Mouse (Mus musculus): ENCODE measurements around the gene Cracr2a. TPM values are rescaled to one million over a fixed set of nuclear protein-coding genes. Genes with fewer than 3 reads are reported as not detected.

Gene Cracr2a
- polyA plus RNA-seq, 1 experiment from 2014 or later, result 0.32 TPM

GRCm38 (mm10) chr6:127614083-127614984 is 53.2 kb downstream of the Cracr2a start:
- H3K9me3 ChIP-seq (ENCODE audit: control insufficient read depth, low read length), result no peaks in the 10 kb centered on the region
- H3K4me1 ChIP-seq (replicated peaks; ENCODE audit: control insufficient read depth, insufficient read depth, low read length), result peaks cover 5% of the 10 kb centered on the region
- H3K9ac ChIP-seq (replicated peaks; ENCODE audit: low read depth, low read length), result no peak overlapping the region
- 0 out of 2 replicates have a peak overlapping the region, but pooled peaks have one; percentile 6 for H3K4me2 ChIP-seq (ENCODE audit: low read length)
- H3K27ac ChIP-seq (ENCODE audit: low read length), result no peak overlapping the region
- H3K36me3 ChIP-seq (ENCODE audit: control insufficient read depth, insufficient read depth), result no peaks in the 10 kb centered on the region
- no peaks in the 10 kb centered on the region for H3K27me3 ChIP-seq (replicated peaks; ENCODE audit: control insufficient read depth, insufficient read depth, low read length)
- 42% methylated on average over 13 of the region's 13 CpGs for WGBS
- peak; percentile 58 for ATAC-seq
- H3K4me3 ChIP-seq (replicated peaks; ENCODE audit: low read length), result no peak overlapping the region

DNA sequence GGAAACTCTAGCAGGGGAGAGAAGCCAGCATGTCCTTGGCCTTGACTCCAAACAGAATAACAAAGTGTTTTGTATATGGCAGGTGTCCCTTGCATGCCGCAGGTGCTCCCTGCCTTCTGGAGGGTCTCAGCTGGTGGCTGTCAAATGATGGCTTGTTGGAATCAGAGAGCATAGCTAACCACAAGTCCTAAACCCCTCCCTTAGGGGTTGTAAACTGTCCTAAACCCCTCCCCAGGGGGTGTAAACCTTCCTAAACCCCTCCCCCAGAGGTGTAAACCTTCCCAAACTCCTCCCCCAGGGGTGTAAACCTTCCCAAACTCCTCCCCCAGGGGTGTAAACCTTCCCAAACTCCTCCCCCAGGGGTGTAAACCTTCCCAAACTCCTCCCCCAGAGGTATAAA is 55.5 kb downstream of the Cracr2a start:
- H3K4me2 ChIP-seq (ENCODE audit: low read length), result no peak overlapping the region
- no peak overlapping the region for H3K27ac ChIP-seq (ENCODE audit: low read length)
- H3K9me3 ChIP-seq (ENCODE audit: control insufficient read depth, low read length), result no peaks in the 10 kb centered on the region
- no peaks in the 10 kb centered on the region for H3K27me3 ChIP-seq (replicated peaks; ENCODE audit: control insufficient read depth, insufficient read depth, low read length)
- H3K4me1 ChIP-seq (replicated peaks; ENCODE audit: control insufficient read depth, insufficient read depth, low read length), result peaks cover 5% of the 10 kb centered on the region
- H3K4me3 ChIP-seq (replicated peaks; ENCODE audit: low read length), result no peak overlapping the region
- ATAC-seq, result no peak
- WGBS, result 95% methylated on average over 1 of the region's 1 CpGs
- H3K36me3 ChIP-seq (ENCODE audit: control insufficient read depth, insufficient read depth), result no peaks in the 10 kb centered on the region
- no peak overlapping the region for H3K9ac ChIP-seq (replicated peaks; ENCODE audit: low read depth, low read length)

DNA sequence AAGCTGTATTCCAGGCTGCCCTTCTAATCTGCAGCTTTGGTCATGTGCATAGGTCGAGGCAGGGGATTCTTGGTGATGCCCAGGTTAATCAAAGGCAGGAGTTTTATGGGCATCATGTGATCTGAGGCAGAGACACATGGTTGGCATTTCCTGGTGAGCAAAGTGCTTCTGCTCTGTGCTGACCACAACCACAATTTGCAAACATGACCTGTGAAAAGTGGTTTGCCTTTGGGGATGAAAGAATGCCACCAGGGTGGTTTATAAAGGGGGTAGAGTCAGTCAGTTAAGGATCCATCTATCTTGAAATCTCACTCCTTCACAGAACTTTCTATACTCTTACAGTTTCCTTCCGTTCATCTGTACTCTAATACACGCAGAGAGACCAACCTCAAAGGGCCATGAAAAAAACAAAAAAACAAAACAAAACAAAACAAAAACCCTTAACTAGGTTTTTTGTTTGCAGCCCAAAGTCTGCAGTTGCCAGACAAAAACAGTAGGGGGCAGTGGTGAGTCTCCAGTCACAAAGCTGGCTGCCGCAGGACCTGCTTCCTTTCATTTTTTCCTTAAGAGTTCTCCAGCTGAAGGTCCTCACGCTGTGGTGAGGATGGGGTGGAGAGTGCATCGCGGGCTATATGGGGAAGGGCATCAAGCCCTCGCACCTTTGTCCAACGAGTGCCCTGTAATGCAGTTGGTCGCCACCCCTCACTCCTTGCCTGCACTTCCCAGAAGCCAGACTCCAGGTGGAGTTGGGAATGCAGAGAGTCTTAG is 56.3 kb downstream of the Cracr2a start:
- Histone ChIP-seq H3K4me3 (replicated peaks; ENCODE audit: low read length) (no peak overlapping the region), H3K9ac (replicated peaks; ENCODE audit: low read depth, low read length) (no peak overlapping the region), H3K27ac (ENCODE audit: low read length) (no peak overlapping the region), H3K9me3 (ENCODE audit: control insufficient read depth, low read length) (no peaks in the 10 kb centered on the region), H3K4me1 (replicated peaks; ENCODE audit: control insufficient read depth, insufficient read depth, low read length) (peaks cover 5% of the 10 kb centered on the region), H3K36me3 (ENCODE audit: control insufficient read depth, insufficient read depth) (no peaks in the 10 kb centered on the region), H3K27me3 (replicated peaks; ENCODE audit: control insufficient read depth, insufficient read depth, low read length) (no peaks in the 10 kb centered on the region), H3K4me2 (ENCODE audit: low read length) (no peak overlapping the region)
- ATAC-seq, result no peak
- WGBS, result 27% methylated on average over 10 of the region's 10 CpGs

DNA sequence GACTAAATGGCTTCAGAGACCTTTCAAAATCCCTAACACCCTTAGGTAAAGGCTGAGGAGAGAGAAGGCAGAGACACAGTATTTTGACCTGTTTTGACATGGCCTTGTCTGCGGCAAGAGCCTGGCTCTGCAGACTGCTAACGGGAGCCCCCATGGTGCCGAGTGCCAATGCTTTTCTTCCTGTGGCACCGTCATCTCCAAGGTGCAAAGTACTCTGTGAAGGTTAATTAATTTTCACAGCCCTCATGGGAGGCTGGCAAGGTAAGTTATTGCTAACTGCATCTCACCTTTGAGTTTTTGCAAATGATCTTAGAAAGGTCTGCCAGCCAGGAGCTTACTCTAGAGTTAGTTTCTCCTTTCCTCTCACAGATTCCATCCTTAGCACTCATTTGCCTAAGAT is 57.5 kb downstream of the Cracr2a start:
- Histone ChIP-seq H3K27me3 (replicated peaks; ENCODE audit: control insufficient read depth, insufficient read depth, low read length) (no peaks in the 10 kb centered on the region), H3K9me3 (ENCODE audit: control insufficient read depth, low read length) (no peaks in the 10 kb centered on the region), H3K36me3 (ENCODE audit: control insufficient read depth, insufficient read depth) (no peaks in the 10 kb centered on the region), H3K4me1 (replicated peaks; ENCODE audit: control insufficient read depth, insufficient read depth, low read length) (peaks cover 5% of the 10 kb centered on the region), H3K27ac (ENCODE audit: low read length) (no peak overlapping the region), H3K9ac (replicated peaks; ENCODE audit: low read depth, low read length) (no peak overlapping the region), H3K4me2 (ENCODE audit: low read length) (no peak overlapping the region), H3K4me3 (replicated peaks; ENCODE audit: low read length) (no peak overlapping the region)
- 48% methylated on average over 4 of the region's 4 CpGs for WGBS
- no peak for ATAC-seq

DNA sequence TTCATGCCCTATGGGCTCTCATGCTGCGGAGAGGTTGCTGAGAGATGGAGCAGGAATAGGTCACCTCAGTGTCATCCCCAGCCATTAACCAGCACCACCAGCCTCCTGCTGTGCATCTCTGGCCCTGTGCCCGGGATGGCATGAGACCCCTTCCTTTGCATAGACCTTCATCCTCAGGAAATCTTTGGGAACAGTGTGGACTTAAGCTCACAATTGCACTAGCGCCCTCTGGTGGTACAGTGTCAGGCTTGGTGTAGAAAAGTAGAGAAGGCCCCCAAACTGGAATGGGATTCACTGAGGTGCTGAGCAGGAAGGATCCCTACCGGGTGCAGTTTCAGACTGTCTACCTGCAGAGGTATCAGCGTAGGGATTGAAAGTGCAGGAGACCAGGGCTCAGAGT is 64.0 kb downstream of the Cracr2a start:
- no peak overlapping the region for H3K4me2 ChIP-seq (ENCODE audit: low read length)
- H3K4me3 ChIP-seq (replicated peaks; ENCODE audit: low read length), result no peak overlapping the region
- no peaks in the 10 kb centered on the region for H3K9me3 ChIP-seq (ENCODE audit: control insufficient read depth, low read length)
- no peaks in the 10 kb centered on the region for H3K27me3 ChIP-seq (replicated peaks; ENCODE audit: control insufficient read depth, insufficient read depth, low read length)
- 0 out of 2 replicates have a peak, but pooled peaks have one; percentile 21 for ATAC-seq
- no peak overlapping the region for H3K9ac ChIP-seq (replicated peaks; ENCODE audit: low read depth, low read length)
- H3K36me3 ChIP-seq (ENCODE audit: control insufficient read depth, insufficient read depth), result no peaks in the 10 kb centered on the region
- H3K4me1 ChIP-seq (replicated peaks; ENCODE audit: control insufficient read depth, insufficient read depth, low read length), result peaks cover 10% of the 10 kb centered on the region
- 37% methylated on average over 5 of the region's 5 CpGs for WGBS
- no peak overlapping the region for H3K27ac ChIP-seq (ENCODE audit: low read length)

GRCm38 (mm10) chr6:127627453-127627852 is 66.3 kb downstream of the Cracr2a start:
- Histone ChIP-seq H3K4me3 (replicated peaks; ENCODE audit: low read length) (no peak overlapping the region), H3K27me3 (replicated peaks; ENCODE audit: control insufficient read depth, insufficient read depth, low read length) (no peaks in the 10 kb centered on the region), H3K4me2 (ENCODE audit: low read length) (peak overlapping the region; percentile 9), H3K27ac (ENCODE audit: low read length) (peak overlapping the region; percentile 32; the same call in 1 of the 2 replicates), H3K36me3 (ENCODE audit: control insufficient read depth, insufficient read depth) (no peaks in the 10 kb centered on the region), H3K9me3 (ENCODE audit: control insufficient read depth, low read length) (no peaks in the 10 kb centered on the region), H3K4me1 (replicated peaks; ENCODE audit: control insufficient read depth, insufficient read depth, low read length) (peaks cover 10% of the 10 kb centered on the region), H3K9ac (replicated peaks; ENCODE audit: low read depth, low read length) (no peak overlapping the region; the same call in 1 of the 2 replicates)
- 4% methylated on average over 9 of the region's 9 CpGs for WGBS
- peak; percentile 85 for ATAC-seq

- no peak overlapping the region for H3K4me2 ChIP-seq (ENCODE audit: low read length)
- no peaks in the 10 kb centered on the region for H3K36me3 ChIP-seq (ENCODE audit: control insufficient read depth, insufficient read depth)
- H3K4me1 ChIP-seq (replicated peaks; ENCODE audit: control insufficient read depth, insufficient read depth, low read length), result peaks cover 10% of the 10 kb centered on the region
- WGBS, result 91% methylated on average over 2 of the region's 2 CpGs
- no peaks in the 10 kb centered on the region for H3K9me3 ChIP-seq (ENCODE audit: control insufficient read depth, low read length)
- H3K27ac ChIP-seq (ENCODE audit: low read length), result no peak overlapping the region
- H3K9ac ChIP-seq (replicated peaks; ENCODE audit: low read depth, low read length), result no peak overlapping the region
- H3K27me3 ChIP-seq (replicated peaks; ENCODE audit: control insufficient read depth, insufficient read depth, low read length), result no peaks in the 10 kb centered on the region
- ATAC-seq, result no peak
- H3K4me3 ChIP-seq (replicated peaks; ENCODE audit: low read length), result no peak overlapping the region
Measured at GRCm38 (mm10) chr6:127629249-127629648, 68.1 kb downstream of the Cracr2a start.

DNA sequence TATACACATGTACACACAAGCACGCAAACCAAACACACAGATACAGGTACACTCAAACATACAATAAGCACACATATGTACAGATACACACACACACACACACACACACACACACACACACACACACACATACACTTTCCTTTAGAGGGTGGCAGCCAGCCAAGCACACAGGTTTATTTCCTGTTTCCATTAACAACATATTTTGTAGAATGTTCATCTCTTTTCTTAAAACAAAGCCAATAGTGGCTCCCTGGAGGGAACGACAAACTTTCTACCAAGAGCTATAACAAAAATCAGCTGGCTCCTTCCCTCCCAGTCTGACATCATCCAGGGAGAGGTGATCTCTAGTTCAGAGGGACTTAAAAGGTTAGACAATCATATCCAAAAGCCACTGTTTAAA is 73.7 kb downstream of the Cracr2a start:
- Histone ChIP-seq H3K4me3 (replicated peaks; ENCODE audit: low read length) (no peak overlapping the region), H3K27ac (ENCODE audit: low read length) (no peak overlapping the region), H3K36me3 (ENCODE audit: control insufficient read depth, insufficient read depth) (no peaks in the 10 kb centered on the region), H3K9ac (replicated peaks; ENCODE audit: low read depth, low read length) (no peak overlapping the region), H3K27me3 (replicated peaks; ENCODE audit: control insufficient read depth, insufficient read depth, low read length) (no peaks in the 10 kb centered on the region), H3K9me3 (ENCODE audit: control insufficient read depth, low read length) (no peaks in the 10 kb centered on the region), H3K4me2 (ENCODE audit: low read length) (no peak overlapping the region), H3K4me1 (replicated peaks; ENCODE audit: control insufficient read depth, insufficient read depth, low read length) (no peaks in the 10 kb centered on the region)
- 74% methylated on average over 2 of the region's 2 CpGs for WGBS
- no peak for ATAC-seq

- no peaks in the 10 kb centered on the region for H3K4me1 ChIP-seq (replicated peaks; ENCODE audit: control insufficient read depth, insufficient read depth, low read length)
- H3K9ac ChIP-seq (replicated peaks; ENCODE audit: low read depth, low read length), result no peak overlapping the region
- no peaks in the 10 kb centered on the region for H3K36me3 ChIP-seq (ENCODE audit: control insufficient read depth, insufficient read depth)
- no peaks in the 10 kb centered on the region for H3K9me3 ChIP-seq (ENCODE audit: control insufficient read depth, low read length)
- H3K4me2 ChIP-seq (ENCODE audit: low read length), result no peak overlapping the region
- no peak for ATAC-seq
- WGBS, result 28% methylated on average over 9 of the region's 9 CpGs
- H3K27me3 ChIP-seq (replicated peaks; ENCODE audit: control insufficient read depth, insufficient read depth, low read length), result no peaks in the 10 kb centered on the region
- H3K27ac ChIP-seq (ENCODE audit: low read length), result no peak overlapping the region
- no peak overlapping the region for H3K4me3 ChIP-seq (replicated peaks; ENCODE audit: low read length)
Measured at GRCm38 (mm10) chr6:127635462-127636189, 74.5 kb downstream of the Cracr2a start.
